Mouse (Mus musculus) heart, adult 18-20 months (tissue): ENCODE data around the gene Ttc37. TPM values are rescaled to one million over a fixed set of nuclear protein-coding genes. Genes with fewer than 3 reads are reported as not detected.

Experiments used
- DNase-seq, 2 experiments: peaks; one replicate each; pipeline ENCODE4 v3.0.0; 2021 to 2022; ENCODE audit warnings: mixed read lengths in 1 of 2
- total RNA-seq, 2 experiments: library from RNA; stranded (reverse); gene quantifications; 2 replicates each; pipeline ENCODE4 v1.2.3; 2021

The Ttc37 gene
- total RNA-seq, 2 experiments from 2014 or later, result 9.2 to 12.1 TPM

DNA sequence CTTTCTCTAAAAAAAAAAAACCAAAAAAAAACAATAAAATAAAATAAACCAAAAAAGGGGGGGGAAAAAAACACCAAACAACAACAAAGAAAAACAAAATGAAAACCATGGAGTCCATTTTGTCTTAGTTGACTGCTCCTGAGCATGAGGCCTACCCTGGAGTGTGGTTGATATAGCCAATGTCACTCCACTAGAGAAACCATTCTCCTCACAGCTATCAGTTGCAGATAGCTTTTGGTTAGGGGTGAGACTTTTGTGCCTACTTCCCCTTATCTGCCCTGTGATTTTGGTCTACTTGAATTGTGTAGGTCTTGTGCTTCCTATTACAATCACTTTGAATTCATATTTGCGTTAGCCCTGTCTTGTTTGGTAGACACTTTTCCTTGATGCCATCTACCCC lies 59.0 kb downstream of the Ttc37 start:
- no peak for DNase-seq

GRCm38 (mm10) chr13:76160587-76160986 lies 62.1 kb downstream of the Ttc37 start:
- DNase-seq, result no peak

- no peak for DNase-seq
These were observed 75.8 kb downstream of the Ttc37 start for GRCm38 (mm10) chr13:76174297-76174696.

DNA sequence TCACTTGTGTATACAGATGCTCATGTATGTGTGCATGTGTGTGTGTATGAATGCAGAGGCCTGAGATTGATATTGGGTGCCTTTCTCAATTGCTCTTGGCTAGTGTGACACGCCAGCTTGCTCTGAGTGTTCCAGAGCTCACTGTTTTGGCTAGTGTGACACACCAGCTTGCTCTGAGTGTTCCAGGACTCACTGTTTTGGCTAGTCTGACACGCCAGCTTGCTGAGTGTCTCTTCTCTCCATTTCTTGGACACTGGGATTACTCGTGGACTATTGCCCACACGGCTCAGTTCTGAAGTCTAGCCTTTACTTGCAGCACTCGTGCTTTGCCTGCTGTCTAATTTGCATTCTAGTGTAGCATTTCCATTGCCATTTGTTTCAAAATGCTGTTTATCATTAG lies 80.2 kb downstream of the Ttc37 start:
- DNase-seq, result no peak

DNA sequence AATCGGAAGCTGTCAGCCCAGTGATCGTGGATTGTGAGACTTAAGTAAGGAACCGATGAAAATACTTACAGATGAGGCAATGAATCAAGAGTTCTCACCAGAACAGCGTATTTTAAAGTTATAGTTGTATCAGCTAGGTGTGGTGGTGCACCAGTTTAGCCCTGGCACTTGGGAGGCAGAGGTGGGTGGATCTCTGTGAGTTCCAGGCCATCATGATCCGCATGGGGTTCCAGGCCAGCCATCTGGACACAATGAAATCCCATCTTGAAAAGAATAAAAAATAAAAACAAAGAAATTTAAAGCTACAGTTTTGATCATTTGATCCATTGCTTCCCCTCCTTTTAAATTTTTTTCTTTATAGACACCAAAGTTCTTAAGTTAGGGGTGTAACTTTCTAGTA lies 89.1 kb downstream of the Ttc37 start:
- DNase-seq, result no peak

DNA sequence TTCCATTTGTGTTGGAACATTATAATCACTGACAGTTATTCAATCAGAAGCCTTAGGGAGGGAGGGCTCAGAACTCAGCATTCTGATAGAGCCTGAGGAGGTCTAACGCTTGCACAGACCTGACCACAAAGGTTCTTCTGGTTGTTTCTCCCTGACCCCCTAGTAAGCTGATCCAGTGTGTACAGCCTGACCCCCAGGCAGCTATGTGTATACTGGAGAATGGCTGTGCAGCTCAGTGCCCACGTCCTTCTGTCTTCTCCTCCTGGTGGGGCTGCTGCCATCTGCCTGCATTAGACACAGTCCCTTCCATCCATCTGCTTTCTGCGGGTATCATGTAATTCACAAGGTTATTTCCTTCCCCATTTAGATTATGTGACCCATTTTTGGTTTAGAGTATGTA lies 90.7 kb downstream of the Ttc37 start:
- no peak for DNase-seq

DNA sequence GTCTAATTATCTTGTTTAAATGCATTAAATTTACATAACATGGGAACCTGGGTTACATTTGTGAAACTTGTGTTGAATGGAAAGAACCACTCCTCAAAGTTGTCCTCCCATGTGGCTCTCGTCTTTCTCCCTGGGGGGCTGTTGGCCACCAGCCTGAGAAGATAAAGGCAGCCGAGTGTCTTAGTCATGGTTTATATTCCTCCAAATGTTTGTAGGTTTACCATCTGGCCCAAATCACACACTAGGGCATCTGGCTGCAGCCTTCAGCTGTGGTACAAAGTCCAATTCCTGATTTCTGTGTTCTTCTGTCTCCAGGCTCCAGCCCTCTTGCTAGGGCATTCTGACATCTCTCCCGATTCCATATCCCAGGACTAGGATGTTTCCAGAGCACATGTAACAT lies 91.7 kb downstream of the Ttc37 start:
- DNase-seq, result no peak

GRCm38 (mm10) chr13:76194937-76195336 lies 96.4 kb downstream of the Ttc37 start:
- no peak for DNase-seq

DNA sequence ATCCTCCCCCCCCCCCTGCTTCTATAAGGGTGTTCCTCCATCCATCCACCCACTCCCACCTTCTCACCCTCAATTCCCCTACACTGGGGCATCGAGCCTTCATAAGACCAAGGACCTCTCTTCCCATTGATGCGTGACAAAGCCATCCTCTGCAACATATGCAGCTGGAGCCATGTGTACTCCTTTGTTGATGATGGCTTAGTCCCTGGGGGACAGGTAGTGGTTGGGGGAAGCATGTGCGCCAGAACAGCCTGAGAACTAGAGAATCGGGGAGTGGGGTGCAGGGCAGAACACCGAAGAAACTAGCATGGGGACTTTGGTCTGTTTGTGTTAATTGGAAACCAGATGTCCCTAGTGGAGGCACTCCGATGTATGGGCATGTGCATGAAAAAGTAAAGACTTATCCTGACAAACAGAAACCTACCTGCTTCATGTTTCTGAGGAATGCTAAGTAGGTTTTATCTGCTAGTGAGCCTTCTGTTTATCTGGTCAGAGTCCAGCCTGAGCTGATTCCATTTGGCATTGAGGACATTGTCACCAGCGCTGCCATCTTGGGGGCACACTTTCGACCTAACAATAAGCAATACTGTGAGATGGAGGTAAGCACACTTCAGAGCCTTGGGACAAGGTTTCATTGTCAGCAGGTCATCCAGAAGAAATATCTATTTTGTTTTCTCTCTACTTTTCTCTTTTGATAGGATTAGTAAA lies 97.1 kb downstream of the Ttc37 start:
- DNase-seq, result no peak

- no peak for DNase-seq
These were observed 98.8 kb downstream of the Ttc37 start for GRCm38 (mm10) chr13:76197297-76197848.

- DNase-seq, result no peak
These were observed 101.4 kb downstream of the Ttc37 start for GRCm38 (mm10) chr13:76199943-76200342.

GRCm38 (mm10) chr13:76214928-76215327 lies 116.4 kb downstream of the Ttc37 start:
- DNase-seq, result no peak

DNA sequence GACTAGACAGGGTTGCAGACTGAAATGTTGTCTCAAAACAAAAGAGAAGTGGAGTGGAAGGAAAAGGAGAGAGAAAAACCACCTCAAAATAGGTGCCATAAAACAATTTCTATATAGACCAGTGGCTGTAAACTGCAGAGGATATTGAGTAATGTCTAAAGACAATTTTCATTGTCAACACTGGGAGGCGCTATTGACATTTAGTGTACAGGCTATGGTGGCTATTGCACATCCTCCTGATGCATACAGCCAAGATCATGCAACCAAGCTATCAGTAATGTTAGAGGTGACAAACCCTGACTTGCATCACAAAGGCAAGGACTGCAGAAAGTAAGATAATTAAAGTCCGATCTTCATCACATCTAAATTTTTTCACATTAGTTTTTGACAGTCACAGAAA lies 116.9 kb downstream of the Ttc37 start:
- no peak for DNase-seq

Other genes with a start within 250 kb of the Ttc37 start
- gene Rhobtb3, start 154.8 kb upstream of the Ttc37 start, total RNA-seq, result 10 to 100 TPM; 11.0 to 11.3 TPM
- not detected for gene Spata9, start 131.6 kb upstream of the Ttc37 start, total RNA-seq
- 10 to 100 TPM; 11.6 to 13.8 TPM for gene Rfesd, start 80.0 kb upstream of the Ttc37 start, total RNA-seq
- gene Gpr150, start 41.7 kb upstream of the Ttc37 start, total RNA-seq, result not detected
- 1 to 10 TPM; 2.4 to 4.8 TPM for gene Arsk, start 74 bp upstream of the Ttc37 start, total RNA-seq
- gene Fam81b, start 206.3 kb downstream of the Ttc37 start, total RNA-seq, result not detected